Mouse (Mus musculus) MEL (cell line): ENCODE measurements around the gene Bbs9.

Experiments
- CTCF ChIP-seq, 3 experiments: IDR thresholded peaks in 2 of 3; conservative IDR thresholded peaks in 1 of 3; 2 replicates each; pipeline ENCODE4 v1.5.1; 2011 to 2012; ENCODE audit warnings: low read length in 3 of 3, low read depth in 2 of 3, mild to moderate bottlenecking in 2 of 3, improper control_type of control experiment in 1 of 3, inconsistent platforms in 1 of 3, mixed read lengths in 1 of 3, moderate library complexity in 1 of 3; ENCODE audit not compliant: control insufficient read depth in 1 of 3, insufficient read depth in 1 of 3, poor library complexity in 1 of 3, severe bottlenecking in 1 of 3
- E2F4 ChIP-seq: IDR thresholded peaks from 2 replicates; pipeline ENCODE4 v1.6.1; 2011; ENCODE audit warnings: low read depth, low read length, improper control_type of control experiment, borderline replicate concordance
- ELF1 ChIP-seq: IDR thresholded peaks from 2 replicates; pipeline ENCODE4 v1.6.1; 2014; ENCODE audit warnings: low read depth, mild to moderate bottlenecking, inconsistent platforms, low read length, improper control_type of control experiment, moderate library complexity
- EP300 ChIP-seq, 2 experiments: IDR thresholded peaks; 2 replicates each; pipeline ENCODE4 v1.6.1; 2011; ENCODE audit warnings: improper control_type of control experiment in 2 of 2, low read length in 2 of 2, low read depth in 1 of 2, mild to moderate bottlenecking in 1 of 2
- MYC ChIP-seq: IDR thresholded peaks from 2 replicates; pipeline ENCODE4 v1.6.1; 2011; ENCODE audit warnings: low read depth, mild to moderate bottlenecking, low read length, improper control_type of control experiment, moderate library complexity
- POLR2A ChIP-seq, 2 experiments: IDR thresholded peaks; 2 replicates each; pipeline ENCODE4 v1.6.1; 2011 to 2012; ENCODE audit warnings: low read length in 2 of 2, mild to moderate bottlenecking in 2 of 2, control low read depth in 1 of 2, improper control_type of control experiment in 1 of 2, low read depth in 1 of 2, moderate library complexity in 1 of 2; ENCODE audit not compliant: control insufficient read depth in 1 of 2, insufficient read depth in 1 of 2, poor library complexity in 1 of 2
- RCOR1 ChIP-seq: IDR thresholded peaks from 2 replicates; pipeline ENCODE4 v1.6.1; 2012; ENCODE audit warnings: low read depth, mild to moderate bottlenecking, inconsistent platforms, low read length, improper control_type of control experiment
- USF1 ChIP-seq: IDR thresholded peaks from 2 replicates; pipeline ENCODE4 v1.6.1; 2014; ENCODE audit warnings: low read depth, mild to moderate bottlenecking, inconsistent platforms, low read length, improper control_type of control experiment, moderate library complexity

GRCm38 (mm10) chr9:22469643-22470042 lies 5.9 kb upstream of the Bbs9 start, which contains the start of gene Rp9:
- no peak for TF ChIP-seq ELF1
- TF ChIP-seq E2F4, result no peak
- no peak for TF ChIP-seq CTCF (IDR thresholded peaks at IDR 0.05 in 2 of 3, conservative IDR thresholded peaks at IDR 0.05 in 1 of 3; ENCODE audit: control insufficient read depth in 1 of 3, insufficient read depth in 1 of 3, low read depth in 2 of 3, low read length in 3 of 3, poor library complexity in 1 of 3, severe bottlenecking in 1 of 3)
- TF ChIP-seq POLR2A (IDR thresholded peaks at IDR 0.05; ENCODE audit: control insufficient read depth in 1 of 2, insufficient read depth in 1 of 2, low read depth in 1 of 2, low read length in 2 of 2, poor library complexity in 1 of 2), result no peak
- TF ChIP-seq MYC, result no peak
- no peak for TF ChIP-seq RCOR1
- TF ChIP-seq USF1, result no peak
- TF ChIP-seq EP300 (IDR thresholded peaks at IDR 0.05; ENCODE audit: low read depth in 1 of 2, low read length in 2 of 2), result no peak
